In genomic region chr3:95282865-95283588, GRCm38 (mm10) we compare ENCODE assay signal across 7 mouse cellular contexts. TPM values are rescaled to one million over a fixed set of nuclear protein-coding genes. Genes with fewer than 3 reads are reported as not detected.
DNase-seq lines count a peak whose midpoint lies in the region; ATAC-seq and TF ChIP-seq lines count a peak whose summit lies in the region.

No protein-coding gene starts in this region.

- peak overlapping the region; percentile 92 for H3K27ac ChIP-seq in cortical plate, adult 2 months (ENCODE audit: insufficient read depth, low read length)
- H3K27ac ChIP-seq in midbrain, embryonic 11.5 days (ENCODE audit: low read depth, low read length), result peak overlapping the region; percentile 93

- WGBS in midbrain, embryonic 11.5 days, result under 1% methylated on average over 49 of the region's 51 CpGs

- H3K27me3 ChIP-seq in midbrain, embryonic 11.5 days (ENCODE audit: control insufficient read depth, insufficient read depth, low read length), result no peaks in the 10 kb centered on the region

- H3K4me2 ChIP-seq in midbrain, embryonic 11.5 days, result peak overlapping the region; percentile 78

- ATAC-seq in inflammation-experienced regulatory T-cells, adult 6 months, result peak; percentile 32
- peak; percentile 74 for ATAC-seq in midbrain, embryonic 11.5 days (ENCODE audit: low FRiP score)

- peak overlapping the region; percentile 92 for H3K9ac ChIP-seq in midbrain, embryonic 11.5 days (ENCODE audit: low read length)

- no peaks in the 10 kb centered on the region for H3K9me3 ChIP-seq in midbrain, embryonic 11.5 days (ENCODE audit: control insufficient read depth, low read length)

- TF ChIP-seq CTCF in cortical plate, adult 2 months (IDR thresholded peaks at IDR 0.05; ENCODE audit: extremely low read depth, insufficient read depth, low read length), result peak; percentile 23; the same call in 1 of the 2 replicates

- TF ChIP-seq POLR2A in cortical plate, adult 2 months (IDR thresholded peaks at IDR 0.05; ENCODE audit: extremely low read depth, insufficient read depth, low read length), result peak; percentile 65; the same call in 1 of the 2 replicates

- peak overlapping the region; percentile 44 for H3K4me3 ChIP-seq in cortical plate, adult 2 months (ENCODE audit: insufficient read depth, low read length)
- peak overlapping the region; percentile 61 for H3K4me3 ChIP-seq in midbrain, embryonic 11.5 days (ENCODE audit: low read depth, low read length)

- intact Hi-C loops in left cerebral cortex, postnatal 4 days (cut with DNase I), result loop anchor here (5.0 kb wide), 1 partner anchor 56 kb away; the partner anchor contains the start of gene Cdc42se1

- DNase-seq in adipocyte (ENCODE audit: low spot score), result peak; percentile 87
- peak; percentile 82 for DNase-seq in gastrocnemius, postnatal 10 days
- DNase-seq in left cerebral cortex, postnatal 4 days, result peak; percentile 88
- DNase-seq in midbrain, embryonic 11.5 days (ENCODE audit: low spot score, missing footprints), result peak; percentile 97
- peak; percentile 78 for DNase-seq in skeletal muscle tissue, adult 2 months (ENCODE audit: low read depth, low spot score)

- no peaks in the 10 kb centered on the region for H3K36me3 ChIP-seq in midbrain, embryonic 11.5 days (ENCODE audit: control insufficient read depth, insufficient read depth, low read length)

- H3K4me1 ChIP-seq in cortical plate, adult 2 months (ENCODE audit: control insufficient read depth, insufficient read depth, low read length), result peaks cover 3% of the 10 kb centered on the region
- peaks cover 9% of the 10 kb centered on the region for H3K4me1 ChIP-seq in midbrain, embryonic 11.5 days (ENCODE audit: control insufficient read depth, insufficient read depth, low read length)

RNA-seq across cellular contexts. Expression of gene Prune1, which starts 1.2 kb away (rescaled TPM):
- 24.8 and 26.2 TPM in 2 replicates for polyA plus RNA-seq in cortical plate, adult 2 months (2012; rRNA removed)
- total RNA-seq in gastrocnemius, postnatal 10 days (2021), result 10 to 100 TPM; 38.1 to 46.8 TPM
- polyA plus RNA-seq in inflammation-experienced regulatory T-cells, adult 6 months (2017; shearing (Covaris generic)), result 10 to 100 TPM in 1 of 3 experiments, 1 to 10 TPM in 2; 7.5 to 11.0 (median 8.8) TPM
- total RNA-seq in left cerebral cortex, postnatal 4 days (2021), result 10 to 100 TPM; 63.9 to 69.3 TPM
- 28.0 and 29.7 TPM in 2 replicates for polyA plus RNA-seq in midbrain, embryonic 11.5 days (2014; fragmentation: Nextera tagmentation; extraction: Ambion mirVana)

RNA-seq across cellular contexts. Expression of gene Mindy1, which starts 1.9 kb away (rescaled TPM):
- polyA plus RNA-seq in cortical plate, adult 2 months (2012; rRNA removed), result 29.6 and 33.9 TPM in 2 replicates
- total RNA-seq in gastrocnemius, postnatal 10 days (2021), result 10 to 100 TPM; 19.8 to 21.7 TPM
- 10 to 100 TPM; 17.8 to 18.5 (median 18.3) TPM for polyA plus RNA-seq in inflammation-experienced regulatory T-cells, adult 6 months (2017; shearing (Covaris generic))
- total RNA-seq in left cerebral cortex, postnatal 4 days (2021), result 10 to 100 TPM; 29.7 to 32.6 TPM
- polyA plus RNA-seq in midbrain, embryonic 11.5 days (2014; fragmentation: Nextera tagmentation; extraction: Ambion mirVana), result 38.8 and 43.3 TPM in 2 replicates

RNA-seq across cellular contexts. Expression of gene Anxa9, which starts 23.9 kb away (rescaled TPM):
- polyA plus RNA-seq in cortical plate, adult 2 months (2012; rRNA removed), result 2.3 and 2.4 TPM in 2 replicates
- under 1 TPM; 0.27 to 0.63 TPM for total RNA-seq in gastrocnemius, postnatal 10 days (2021)
- under 1 TPM; 0.64 to 0.92 (median 0.91) TPM for polyA plus RNA-seq in inflammation-experienced regulatory T-cells, adult 6 months (2017; shearing (Covaris generic))
- total RNA-seq in left cerebral cortex, postnatal 4 days (2021), result 1 to 10 TPM; 1.0 to 1.2 TPM
- 0.87 and 1.3 TPM in 2 replicates for polyA plus RNA-seq in midbrain, embryonic 11.5 days (2014; fragmentation: Nextera tagmentation; extraction: Ambion mirVana)

RNA-seq across cellular contexts. Expression of gene Cers2, which starts 31.6 kb away (rescaled TPM):
- 101 and 110 TPM in 2 replicates for polyA plus RNA-seq in cortical plate, adult 2 months (2012; rRNA removed)
- total RNA-seq in gastrocnemius, postnatal 10 days (2021), result 10 to 100 TPM; 42.6 to 51.9 TPM
- polyA plus RNA-seq in inflammation-experienced regulatory T-cells, adult 6 months (2017; shearing (Covaris generic)), result 100 to 1,000 TPM; 151 to 215 (median 154) TPM
- 10 to 100 TPM; 53.4 to 54.4 TPM for total RNA-seq in left cerebral cortex, postnatal 4 days (2021)
- 94.1 and 97.1 TPM in 2 replicates for polyA plus RNA-seq in midbrain, embryonic 11.5 days (2014; fragmentation: Nextera tagmentation; extraction: Ambion mirVana)

RNA-seq across cellular contexts. Expression of gene Bnipl, which starts 32.0 kb away (rescaled TPM):
- 0.17 and 0.61 TPM in 2 replicates for polyA plus RNA-seq in cortical plate, adult 2 months (2012; rRNA removed)
- total RNA-seq in gastrocnemius, postnatal 10 days (2021), result not detected
- under 1 TPM in 1 of 3 experiments, not detected in 2; 0.52 TPM for polyA plus RNA-seq in inflammation-experienced regulatory T-cells, adult 6 months (2017; shearing (Covaris generic))
- under 1 TPM; 0.36 to 0.74 TPM for total RNA-seq in left cerebral cortex, postnatal 4 days (2021)
- 0.20 TPM in 1 of 2 replicates, not detected in the other for polyA plus RNA-seq in midbrain, embryonic 11.5 days (2014; fragmentation: Nextera tagmentation; extraction: Ambion mirVana)

Comparison
In these comparisons a context has a peak if more than half of its experiments do, and no peak if none do; other contexts are left out.
1. Peak in every context shown above with its lines: DNase-seq, ATAC-seq, H3K4me3 ChIP-seq and H3K27ac ChIP-seq.